Mouse (Mus musculus): ENCODE results near the gene Col17a1.

DNA sequence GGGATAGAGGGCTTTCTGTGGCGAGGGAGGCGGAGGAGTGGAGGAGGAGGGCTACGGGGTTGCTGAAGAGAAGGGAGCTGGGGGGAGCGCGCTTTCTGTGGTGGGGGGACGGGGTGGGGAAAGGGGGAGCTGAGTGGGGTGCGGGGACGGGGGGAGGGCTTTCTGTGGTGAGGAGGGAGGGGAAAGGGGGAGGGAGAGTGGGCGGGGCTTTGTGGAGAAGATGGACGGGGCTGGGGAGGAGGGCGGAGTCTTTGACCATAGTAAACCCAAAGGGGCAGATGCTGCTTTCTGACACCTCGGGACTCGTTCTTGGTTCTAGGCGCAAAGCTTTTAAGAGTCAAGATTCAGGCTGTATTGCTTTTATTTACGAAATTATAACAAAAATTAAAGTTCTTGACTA is 40.0 kb upstream of the Col17a1 start:
- no peak for TF ChIP-seq POLR2A (IDR thresholded peaks at IDR 0.05; ENCODE audit: low read depth, low read length)
- TF ChIP-seq CTCF (conservative IDR thresholded peaks at IDR 0.05; ENCODE audit: insufficient read depth, insufficient read length, low read depth, low read length): no peak
